Mouse (Mus musculus): ENCODE data around the gene Rnf7. TPM values are rescaled to one million over a fixed set of nuclear protein-coding genes. Genes with fewer than 3 reads are reported as not detected.
A peak's percentile ranks its signal among the peaks of the same experiment; 100 is the strongest.
"Not testable (repeated sequence)": the region's sequence is repeated elsewhere in the genome, so short reads cannot be mapped to it uniquely, and the experiment has no call there.

Rnf7 gene
- total RNA-seq, 2 experiments from 2014 or later: 65.8 to 73.1 TPM

DNA sequence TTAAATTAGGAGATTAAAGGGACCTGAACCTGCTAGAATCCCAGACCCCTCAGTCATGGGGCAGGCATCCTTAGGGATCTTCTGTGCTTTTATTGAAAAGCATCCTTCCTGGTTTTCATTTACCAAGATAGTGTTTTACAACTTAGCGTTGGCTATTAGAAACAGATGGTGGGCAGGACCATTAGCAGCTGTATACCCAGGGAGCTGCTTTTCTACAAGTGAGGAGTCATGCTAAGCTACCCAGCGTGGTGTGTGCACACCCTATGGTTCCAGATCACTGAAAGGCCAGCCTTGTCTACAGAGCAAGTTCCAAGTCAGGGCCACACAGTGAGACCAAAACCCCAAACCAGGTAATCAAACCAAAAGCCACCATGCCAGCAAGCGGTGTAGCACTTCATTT is 6.1 kb downstream of the Rnf7 start:
- intact Hi-C loops (cut with DNase I): no loop called here
- DNase-seq: no peak

GRCm38 (mm10) chr9:96471681-96472080 is 6.8 kb downstream of the Rnf7 start:
- DNase-seq; intact Hi-C loops (cut with DNase I): not testable (repeated sequence)

DNA sequence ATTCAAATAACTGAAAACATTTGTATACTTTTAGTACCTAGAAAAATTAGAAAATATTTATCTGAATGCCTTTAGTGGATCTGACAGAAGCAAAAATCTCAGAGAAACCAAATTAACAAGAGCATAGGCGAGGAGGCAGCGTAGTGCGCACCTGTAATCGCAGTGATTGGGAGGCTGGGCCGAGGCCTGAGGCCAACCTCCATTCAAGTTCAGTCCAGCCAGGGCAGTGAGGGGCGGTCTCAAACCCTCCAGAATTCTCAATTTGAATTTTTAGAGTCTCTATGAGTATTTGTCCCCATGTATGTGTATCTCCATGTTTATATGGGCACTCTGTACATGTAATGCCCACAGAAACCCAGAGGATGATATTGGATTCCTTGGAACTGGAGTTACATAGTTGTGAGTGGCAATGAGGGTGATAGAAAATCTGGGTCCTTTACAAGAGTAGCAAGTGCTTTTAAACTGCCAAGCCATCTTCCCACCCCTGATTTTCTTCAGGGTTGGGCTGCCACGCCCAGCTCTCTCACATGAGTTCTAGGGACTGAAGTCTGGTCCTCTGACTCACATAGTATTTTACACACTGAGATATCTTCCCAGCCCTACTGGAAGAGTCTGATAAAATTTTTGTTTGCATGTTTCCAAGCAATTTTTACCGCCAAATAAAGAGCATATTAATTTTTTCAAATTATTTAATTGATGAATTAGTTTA is 8.1 kb downstream of the Rnf7 start:
- intact Hi-C loops (cut with DNase I): no loop called here
- no peak for DNase-seq

DNA sequence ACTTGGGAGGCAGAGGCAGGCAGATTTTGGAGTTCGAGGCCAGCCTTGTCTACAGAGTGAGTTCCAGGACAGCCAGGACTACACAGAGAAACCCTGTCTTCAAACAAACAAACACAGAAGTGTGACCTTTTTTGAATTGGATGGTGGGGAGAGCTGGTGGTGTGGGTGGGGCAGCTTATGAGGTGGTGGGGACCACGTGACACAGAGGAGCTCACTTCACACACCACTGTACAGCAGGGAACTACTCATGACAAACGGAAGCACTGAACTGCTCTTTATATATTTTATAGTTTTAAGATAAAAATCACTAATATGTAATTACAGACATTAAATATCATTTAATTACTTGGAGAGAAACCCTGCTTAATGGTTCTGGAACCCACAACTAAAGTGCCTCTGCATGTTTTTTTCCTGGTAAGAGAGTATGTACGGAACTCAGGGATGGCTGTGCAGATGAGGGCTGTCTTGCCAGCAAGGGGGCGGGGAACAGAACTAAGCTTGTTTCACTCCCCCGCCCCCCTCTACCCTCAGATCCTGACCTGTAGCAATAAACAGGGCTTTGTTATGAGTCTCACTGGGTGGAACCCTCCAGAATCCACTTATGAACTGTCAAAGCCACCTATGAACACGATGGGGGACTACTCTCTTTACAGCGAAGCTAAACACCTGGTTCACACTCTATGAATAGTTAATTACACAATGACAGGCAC is 8.8 kb downstream of the Rnf7 start:
- intact Hi-C loops (cut with DNase I): no loop called here

GRCm38 (mm10) chr9:96463708-96464107 is 14.8 kb downstream of the Rnf7 start:
- intact Hi-C loops (cut with DNase I): no loop called here
- DNase-seq: no peak

More for the DNA sequence above, 8.8 kb downstream of the Rnf7 start:
- no peak for DNase-seq

GRCm38 (mm10) chr9:96461607-96462006 is 16.9 kb downstream of the Rnf7 start:
- intact Hi-C loops (cut with DNase I): no loop called here
- no peak for DNase-seq

DNA sequence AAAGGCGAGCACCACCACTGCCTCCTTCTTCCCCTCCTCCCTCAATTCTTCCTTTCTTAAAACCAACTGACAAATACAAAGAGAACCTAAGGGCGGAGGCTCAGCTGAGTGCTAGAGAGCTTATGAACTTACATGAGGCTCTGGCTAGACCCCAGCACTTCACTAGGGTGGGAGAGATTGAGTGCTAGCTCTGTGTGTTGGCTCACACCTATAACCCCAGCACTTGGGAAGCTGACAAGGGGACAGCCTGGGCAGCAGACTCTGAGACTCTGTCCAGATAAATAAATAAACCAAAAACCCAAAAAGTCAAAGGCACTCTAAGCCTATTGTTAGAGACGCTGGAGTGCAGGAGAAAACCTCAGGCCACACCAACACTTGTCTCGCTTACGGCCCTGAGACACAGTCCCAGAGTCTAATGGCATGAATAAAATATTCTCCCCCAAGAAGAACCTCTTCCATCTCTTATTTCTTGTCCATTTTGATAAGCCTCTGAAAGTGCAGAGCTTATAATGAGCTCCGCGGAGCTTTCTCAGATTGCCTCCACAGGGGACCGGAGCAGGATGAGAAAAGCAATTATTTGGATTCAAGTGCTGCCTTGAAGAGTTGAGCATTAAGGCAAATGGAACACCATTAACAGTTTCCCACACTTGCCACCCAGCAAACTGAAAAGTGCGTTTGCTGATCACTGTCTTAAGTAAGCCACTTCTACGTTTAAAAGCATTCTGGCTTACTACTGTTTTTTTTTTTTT is 18.2 kb downstream of the Rnf7 start:
- intact Hi-C loops (cut with DNase I): no loop called here
- DNase-seq: no peak

- intact Hi-C loops (cut with DNase I): no loop called here
- DNase-seq: no peak
Measured at GRCm38 (mm10) chr9:96455618-96456017, 22.9 kb downstream of the Rnf7 start.

DNA sequence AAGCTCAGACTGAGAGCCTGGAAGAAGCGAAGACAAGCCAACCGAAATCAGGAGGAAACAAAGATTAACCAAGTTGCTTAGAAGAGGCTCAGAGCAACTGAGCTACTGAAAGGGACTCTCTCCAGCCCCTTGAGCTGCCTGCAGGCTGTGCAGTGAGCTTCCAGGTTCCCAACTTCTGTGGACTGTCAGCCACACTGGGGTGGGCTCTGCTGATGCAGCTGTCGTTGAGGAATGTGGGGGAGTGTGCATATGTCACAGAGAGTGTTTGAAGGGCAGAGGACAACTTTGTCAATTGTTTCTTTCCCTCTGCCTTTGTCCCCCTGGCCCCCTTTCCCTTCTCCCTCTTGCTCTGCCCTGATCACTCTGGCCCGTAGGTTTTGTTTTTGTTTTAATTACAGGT is 25.5 kb downstream of the Rnf7 start:
- no peak for DNase-seq
- intact Hi-C loops (cut with DNase I): no loop called here

- peak; percentile 4 to 26 for DNase-seq
Measured at GRCm38 (mm10) chr9:96450900-96451720, 27.4 kb downstream of the Rnf7 start.

DNA sequence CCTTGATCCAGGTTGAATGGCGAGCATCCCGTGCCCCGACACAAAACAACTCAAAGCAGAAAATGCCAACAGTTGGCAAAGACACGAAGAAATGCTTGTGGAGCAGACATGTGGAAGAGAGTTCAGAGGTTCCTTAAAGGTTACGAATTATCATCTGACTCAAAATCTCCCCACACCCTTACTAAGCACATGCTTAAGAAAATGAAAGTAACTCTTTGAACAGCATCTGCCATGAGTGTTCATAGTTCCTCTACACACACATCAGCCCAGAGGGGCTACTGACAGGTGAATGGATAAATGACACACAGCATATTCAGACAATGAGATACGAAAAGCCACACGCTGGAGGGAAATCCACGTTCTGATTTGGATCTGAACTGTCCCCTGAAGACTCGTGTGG is 29.0 kb downstream of the Rnf7 start:
- DNase-seq: no peak
- intact Hi-C loops (cut with DNase I): no loop called here

More at GRCm38 (mm10) chr9:96450900-96451720, 27.4 kb downstream of the Rnf7 start:
- intact Hi-C loops (cut with DNase I): no loop called here

DNA sequence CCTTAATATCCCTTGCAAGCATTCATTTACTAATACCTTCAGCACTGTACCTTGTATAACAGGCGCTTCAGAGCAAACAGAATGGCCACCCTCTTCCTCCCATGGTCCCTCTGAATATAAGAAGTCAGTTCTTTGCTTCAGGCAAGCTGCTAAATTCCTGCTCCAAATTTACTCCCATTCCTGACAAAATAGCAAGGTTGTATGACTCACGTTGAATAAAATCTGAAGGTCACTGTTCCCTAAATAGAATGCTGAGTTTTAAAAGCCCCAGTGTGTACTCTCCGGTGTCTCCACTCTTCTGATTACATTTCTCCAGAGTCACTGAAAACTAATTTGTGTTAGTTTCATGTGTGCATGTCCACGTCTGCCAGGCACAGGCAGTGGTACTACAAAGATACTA is 33.1 kb downstream of the Rnf7 start:
- intact Hi-C loops (cut with DNase I): no loop called here
- no peak for DNase-seq

GRCm38 (mm10) chr9:96442081-96442480 is 36.4 kb downstream of the Rnf7 start:
- DNase-seq: no peak
- intact Hi-C loops (cut with DNase I): no loop called here

GRCm38 (mm10) chr9:96438334-96438871 is 40.1 kb downstream of the Rnf7 start:
- intact Hi-C loops (cut with DNase I): loop anchor here (5.0 kb wide), 1 partner anchor 86 kb away; no protein-coding TSS in a partner anchor
- DNase-seq: peak in 1 of 2 experiments; percentile 36

GRCm38 (mm10) chr9:96437805-96438333 is 40.6 kb downstream of the Rnf7 start:
- intact Hi-C loops (cut with DNase I): loop anchor here (5.0 kb wide), 1 partner anchor 86 kb away; no protein-coding TSS in a partner anchor
- DNase-seq: peak; percentile 70 to 75

GRCm38 (mm10) chr9:96436901-96437804 is 41.3 kb downstream of the Rnf7 start:
- DNase-seq: peak; percentile 26 to 56
- intact Hi-C loops (cut with DNase I): loop anchor here (5.0 kb wide), 1 partner anchor 85 kb away; no protein-coding TSS in a partner anchor

DNA sequence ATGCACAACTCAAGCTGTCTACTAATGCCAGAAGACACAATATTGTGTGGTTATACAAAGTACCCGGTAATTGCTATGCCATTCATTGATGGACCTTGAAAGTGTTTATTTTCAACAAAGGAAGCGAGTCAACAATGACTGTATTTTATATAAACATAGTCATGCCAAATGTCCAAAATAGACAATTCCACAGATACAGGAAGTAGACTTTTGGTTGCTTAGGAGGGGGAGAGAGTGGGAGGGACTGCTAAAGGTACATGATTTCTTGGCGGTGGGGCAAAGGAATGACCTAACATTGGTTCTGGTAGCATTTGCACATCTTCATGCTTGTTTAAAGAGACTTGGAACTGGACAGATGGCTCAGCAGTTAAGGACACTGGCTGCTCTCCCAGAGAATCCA is 45.9 kb downstream of the Rnf7 start:
- intact Hi-C loops (cut with DNase I): no loop called here
- no peak for DNase-seq

DNA sequence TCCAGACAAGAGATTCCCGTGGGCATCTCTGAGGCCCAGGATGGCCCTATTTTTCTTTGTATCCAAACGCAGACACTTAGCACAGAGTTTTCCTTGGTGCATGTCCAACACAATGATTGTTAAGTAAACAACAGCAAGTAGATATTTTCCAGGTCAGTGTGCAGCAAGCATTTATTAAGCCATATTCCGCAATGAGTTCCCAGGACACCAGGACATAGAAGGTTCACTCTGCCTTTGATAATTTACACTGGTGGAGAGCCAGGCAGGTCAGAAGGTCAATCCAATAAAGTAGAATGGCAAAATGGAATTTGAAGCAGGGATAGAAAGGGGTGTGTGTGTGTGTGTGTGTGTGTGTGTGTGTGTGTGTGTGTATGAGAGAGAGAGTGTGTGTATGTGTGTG is 47.4 kb downstream of the Rnf7 start:
- no peak for DNase-seq
- intact Hi-C loops (cut with DNase I): no loop called here
